Mouse (Mus musculus): ENCODE results near the gene Shld2. TPM values are rescaled to one million over a fixed set of nuclear protein-coding genes. Genes with fewer than 3 reads are reported as not detected.
A peak's percentile ranks its signal among the peaks of the same experiment; 100 is the strongest.
"Not testable (repeated sequence)": the region's sequence is repeated elsewhere in the genome, so short reads cannot be mapped to it uniquely, and the experiment has no call there.

Shld2 gene
- polyA plus RNA-seq, 1 experiment from 2014 or later: 5.9 TPM

- H3K9ac ChIP-seq: no peak overlapping the region
- H3K4me1 ChIP-seq: no peaks in the 10 kb centered on the region
- H3K27ac ChIP-seq (replicated peaks): no peak overlapping the region
- WGBS: 85% methylated on average over 4 of the region's 4 CpGs
- no peak overlapping the region for H3K4me3 ChIP-seq
- no peaks in the 10 kb centered on the region for H3K9me3 ChIP-seq
- no peaks in the 10 kb centered on the region for H3K27me3 ChIP-seq (replicated peaks)
- H3K36me3 ChIP-seq: no peaks in the 10 kb centered on the region
- no peak for ATAC-seq (ENCODE audit: extremely low read depth, insufficient number of reproducible peaks, low FRiP score, low TSS enrichment)
- H3K4me2 ChIP-seq: no peak overlapping the region
Measured at GRCm38 (mm10) chr14:34279726-34280125, 30.6 kb downstream of the Shld2 start.

GRCm38 (mm10) chr14:34275225-34275624, 35.1 kb downstream of the Shld2 start:
- H3K36me3 ChIP-seq: no peaks in the 10 kb centered on the region
- H3K9me3 ChIP-seq: no peaks in the 10 kb centered on the region
- no peak overlapping the region for H3K27ac ChIP-seq (replicated peaks)
- no peak overlapping the region for H3K4me3 ChIP-seq
- 87% methylated on average over 4 of the region's 4 CpGs for WGBS
- no peaks in the 10 kb centered on the region for H3K4me1 ChIP-seq
- no peaks in the 10 kb centered on the region for H3K27me3 ChIP-seq (replicated peaks)
- no peak overlapping the region for H3K9ac ChIP-seq
- H3K4me2 ChIP-seq: no peak overlapping the region
- ATAC-seq (ENCODE audit: extremely low read depth, insufficient number of reproducible peaks, low FRiP score, low TSS enrichment): no peak

- no peaks in the 10 kb centered on the region for H3K36me3 ChIP-seq
- H3K9ac ChIP-seq: no peak overlapping the region
- 84% methylated on average over 3 of the region's 3 CpGs for WGBS
- H3K27ac ChIP-seq (replicated peaks): no peak overlapping the region
- H3K4me1 ChIP-seq: no peaks in the 10 kb centered on the region
- no peak overlapping the region for H3K4me2 ChIP-seq
- H3K9me3 ChIP-seq: no peaks in the 10 kb centered on the region
- no peak for ATAC-seq (ENCODE audit: extremely low read depth, insufficient number of reproducible peaks, low FRiP score, low TSS enrichment)
- H3K4me3 ChIP-seq: no peak overlapping the region
- H3K27me3 ChIP-seq (replicated peaks): no peaks in the 10 kb centered on the region
Measured at GRCm38 (mm10) chr14:34274141-34274540, 36.2 kb downstream of the Shld2 start.

GRCm38 (mm10) chr14:34273280-34273679, 37.0 kb downstream of the Shld2 start:
- Histone ChIP-seq H3K27me3 (replicated peaks) (no peaks in the 10 kb centered on the region), H3K4me3 (no peak overlapping the region), H3K4me1 (no peaks in the 10 kb centered on the region), H3K36me3 (no peaks in the 10 kb centered on the region), H3K9ac (no peak overlapping the region), H3K4me2 (no peak overlapping the region), H3K9me3 (no peaks in the 10 kb centered on the region), H3K27ac (replicated peaks) (no peak overlapping the region)
- ATAC-seq (ENCODE audit: extremely low read depth, insufficient number of reproducible peaks, low FRiP score, low TSS enrichment): no peak
- 47% methylated on average over 2 of the region's 2 CpGs for whole genome bisulfite sequencing

GRCm38 (mm10) chr14:34268046-34268445, 42.2 kb downstream of the Shld2 start:
- WGBS: 71% methylated on average over 9 of the region's 9 CpGs
- Histone ChIP-seq H3K27ac (replicated peaks) (no peak overlapping the region), H3K9ac (no peak overlapping the region), H3K27me3 (replicated peaks) (no peaks in the 10 kb centered on the region), H3K4me3 (no peak overlapping the region), H3K36me3 (no peaks in the 10 kb centered on the region; the same call in 1 of the 2 replicates), H3K4me2 (no peak overlapping the region), H3K9me3 (no peaks in the 10 kb centered on the region), H3K4me1 (no peaks in the 10 kb centered on the region)
- ATAC-seq (ENCODE audit: extremely low read depth, insufficient number of reproducible peaks, low FRiP score, low TSS enrichment): no peak

- H3K4me2 ChIP-seq; ATAC-seq (ENCODE audit: extremely low read depth, insufficient number of reproducible peaks, low FRiP score, low TSS enrichment); H3K27ac ChIP-seq (replicated peaks); H3K36me3 ChIP-seq; H3K9ac ChIP-seq; H3K27me3 ChIP-seq (replicated peaks); H3K4me3 ChIP-seq; H3K4me1 ChIP-seq; H3K9me3 ChIP-seq: not testable (repeated sequence)
- 66% methylated on average over 3 of the region's 3 CpGs for WGBS
Measured at GRCm38 (mm10) chr14:34258525-34258924, 51.8 kb downstream of the Shld2 start.

- ATAC-seq (ENCODE audit: extremely low read depth, insufficient number of reproducible peaks, low FRiP score, low TSS enrichment): no peak
- no peak overlapping the region for H3K4me2 ChIP-seq
- 0 out of 2 replicates have a peak, but pooled peaks cover 3% of the 10 kb centered on the region for H3K36me3 ChIP-seq
- no peaks in the 10 kb centered on the region for H3K4me1 ChIP-seq
- H3K27ac ChIP-seq (replicated peaks): no peak overlapping the region
- no peak overlapping the region for H3K9ac ChIP-seq
- no peak overlapping the region for H3K4me3 ChIP-seq
- no peaks in the 10 kb centered on the region for H3K9me3 ChIP-seq
- no peaks in the 10 kb centered on the region for H3K27me3 ChIP-seq (replicated peaks)
- WGBS: 74% methylated on average over 4 of the region's 4 CpGs
Measured at GRCm38 (mm10) chr14:34253261-34253660, 57.0 kb downstream of the Shld2 start.

GRCm38 (mm10) chr14:34252470-34253145, 57.7 kb downstream of the Shld2 start:
- H3K9ac ChIP-seq: no peak overlapping the region
- H3K27me3 ChIP-seq (replicated peaks): no peaks in the 10 kb centered on the region
- no peaks in the 10 kb centered on the region for H3K4me1 ChIP-seq
- 0 out of 2 replicates have a peak, but pooled peaks cover 3% of the 10 kb centered on the region for H3K36me3 ChIP-seq
- no peak for ATAC-seq (ENCODE audit: extremely low read depth, insufficient number of reproducible peaks, low FRiP score, low TSS enrichment)
- H3K9me3 ChIP-seq: no peaks in the 10 kb centered on the region
- no peak overlapping the region for H3K4me3 ChIP-seq
- no peak overlapping the region for H3K4me2 ChIP-seq
- H3K27ac ChIP-seq (replicated peaks): no peak overlapping the region
- WGBS: 57% methylated on average over 6 of the region's 6 CpGs

- Histone ChIP-seq H3K4me3 (no peak overlapping the region), H3K27me3 (replicated peaks) (no peaks in the 10 kb centered on the region), H3K9me3 (no peaks in the 10 kb centered on the region), H3K4me2 (no peak overlapping the region), H3K9ac (no peak overlapping the region), H3K27ac (replicated peaks) (no peak overlapping the region), H3K4me1 (no peaks in the 10 kb centered on the region), H3K36me3 (peaks cover 21% of the 10 kb centered on the region)
- WGBS: 62% methylated on average over 6 of the region's 6 CpGs
- no peak for ATAC-seq (ENCODE audit: extremely low read depth, insufficient number of reproducible peaks, low FRiP score, low TSS enrichment)
Measured at GRCm38 (mm10) chr14:34240676-34241075, 69.6 kb downstream of the Shld2 start.

- H3K4me2 ChIP-seq: no peak overlapping the region
- H3K27me3 ChIP-seq (replicated peaks): no peaks in the 10 kb centered on the region
- no peaks in the 10 kb centered on the region for H3K9me3 ChIP-seq
- no peak overlapping the region for H3K9ac ChIP-seq
- no peak overlapping the region for H3K4me3 ChIP-seq
- H3K27ac ChIP-seq (replicated peaks): no peak overlapping the region
- H3K36me3 ChIP-seq: peaks cover 21% of the 10 kb centered on the region
- no peaks in the 10 kb centered on the region for H3K4me1 ChIP-seq
- ATAC-seq (ENCODE audit: extremely low read depth, insufficient number of reproducible peaks, low FRiP score, low TSS enrichment): no peak
- 51% methylated on average over 10 of the region's 10 CpGs for WGBS
Measured at GRCm38 (mm10) chr14:34240263-34240662, 70.0 kb downstream of the Shld2 start.

- peak; percentile 89 for ATAC-seq (ENCODE audit: extremely low read depth, insufficient number of reproducible peaks, low FRiP score, low TSS enrichment)
- no peaks in the 10 kb centered on the region for H3K9me3 ChIP-seq
- H3K4me2 ChIP-seq: peak overlapping the region; percentile 89
- H3K9ac ChIP-seq: peak overlapping the region; percentile 81
- peaks cover 18% of the 10 kb centered on the region for H3K36me3 ChIP-seq
- H3K27me3 ChIP-seq (replicated peaks): no peaks in the 10 kb centered on the region
- no peak overlapping the region for H3K27ac ChIP-seq (replicated peaks)
- H3K4me3 ChIP-seq: peak overlapping the region; percentile 51
- 4% methylated on average over 16 of the region's 16 CpGs for WGBS
- H3K4me1 ChIP-seq: peaks cover 5% of the 10 kb centered on the region
Measured at GRCm38 (mm10) chr14:34234630-34235380, 75.5 kb downstream of the Shld2 start.

GRCm38 (mm10) chr14:34233846-34234245, 76.4 kb downstream of the Shld2 start:
- Histone ChIP-seq H3K9me3 (no peaks in the 10 kb centered on the region), H3K36me3 (peaks cover 16% of the 10 kb centered on the region), H3K9ac (no peak overlapping the region), H3K4me2 (no peak overlapping the region), H3K4me3 (no peak overlapping the region), H3K27ac (replicated peaks) (no peak overlapping the region), H3K4me1 (peaks cover 11% of the 10 kb centered on the region), H3K27me3 (replicated peaks) (no peaks in the 10 kb centered on the region)
- 65% methylated on average over 4 of the region's 4 CpGs for WGBS
- no peak for ATAC-seq (ENCODE audit: extremely low read depth, insufficient number of reproducible peaks, low FRiP score, low TSS enrichment)

Data from heart, embryonic 13.5 days (tissue).